Mouse (Mus musculus) bone marrow macrophage, adult 2 months (primary cell): ENCODE results near the gene Rcan1. TPM values are rescaled to one million over a fixed set of nuclear protein-coding genes. Genes with fewer than 3 reads are reported as not detected.

ENCODE experiments used
- H3K27ac ChIP-seq: 2 replicates; pipeline ENCODE4 v1.5.1; 2012; ENCODE audit warnings: low read depth, low read length; ENCODE audit not compliant: insufficient read depth
- H3K4me1 ChIP-seq: 2 replicates; pipeline ENCODE4 v1.6.1; 2012; ENCODE audit warnings: low read length; ENCODE audit not compliant: control insufficient read depth, insufficient read depth
- H3K4me3 ChIP-seq: 2 replicates; pipeline ENCODE4 v1.5.1; 2012; ENCODE audit warnings: mild to moderate bottlenecking, low read length, moderate library complexity; ENCODE audit not compliant: insufficient read depth
- CTCF ChIP-seq: IDR thresholded peaks from 2 replicates; pipeline ENCODE4 v1.5.1; 2012; ENCODE audit warnings: low read depth, mild to moderate bottlenecking, low read length, moderate library complexity
- POLR2A ChIP-seq: IDR thresholded peaks from 2 replicates; pipeline ENCODE4 v1.6.1; 2012; ENCODE audit warnings: mild to moderate bottlenecking, low read depth, low read length, borderline replicate concordance
- polyA plus RNA-seq: library from polyadenylated mRNA; stranded (reverse); fragments of >200 nt; gene quantifications from 2 replicates; pipeline ENCODE4 v1.2.4, GENCODE M21; 2012; ENCODE audit not compliant: missing spikeins, insufficient read depth, insufficient read length

Gene Rcan1
- polyA plus RNA-seq, 1 experiment = 15.8 TPM

DNA sequence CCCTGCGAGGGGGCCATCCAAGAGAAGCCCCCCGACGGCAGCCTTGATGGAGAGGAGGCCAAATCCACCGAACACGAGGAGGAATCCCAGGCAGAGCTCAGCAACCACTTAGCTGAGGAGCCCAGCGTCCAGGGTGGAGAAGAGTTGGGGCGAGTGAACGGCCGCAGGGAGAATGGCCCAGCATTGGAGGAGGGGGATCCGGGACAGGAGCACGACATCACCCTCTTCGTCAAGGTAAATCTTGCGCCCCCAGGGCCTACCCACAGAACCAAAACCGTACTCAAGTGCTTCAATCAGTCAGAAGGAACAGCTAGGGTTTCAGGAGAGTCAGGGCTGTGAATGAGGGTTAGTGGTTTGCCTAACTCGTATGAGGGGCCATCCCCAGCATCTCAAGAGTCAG lies 28.7 kb upstream of the Rcan1 start:
- Histone ChIP-seq H3K27ac (no peak overlapping the region), H3K4me1 (0 out of 2 replicates have a peak, but pooled peaks cover 2% of the 10 kb centered on the region), H3K4me3 (peak overlapping the region; percentile 42; the same call in 1 of the 2 replicates)
- TF ChIP-seq CTCF (no peak), POLR2A (no peak)

DNA sequence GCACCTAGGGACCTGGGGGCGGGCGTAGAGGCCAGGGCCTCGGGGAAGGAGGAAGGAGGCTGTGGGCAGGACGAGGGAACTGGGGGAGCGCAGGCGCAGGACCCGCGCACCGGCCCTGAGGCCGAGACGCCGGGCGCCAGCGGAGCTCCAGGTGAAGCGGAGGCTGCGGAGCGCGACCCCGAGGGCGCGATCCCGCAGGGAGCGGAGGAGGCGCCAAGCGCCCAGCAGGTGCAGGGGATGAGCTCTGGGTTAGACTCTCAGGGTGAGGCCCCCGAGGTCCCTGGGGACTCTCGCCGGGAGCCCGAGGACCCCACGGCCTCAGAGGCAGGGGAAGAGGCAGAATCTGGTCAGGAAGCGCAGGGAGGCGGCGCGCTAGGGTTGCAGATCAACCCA lies 27.9 kb upstream of the Rcan1 start:
- TF ChIP-seq CTCF (no peak), POLR2A (no peak)
- peak overlapping the region; percentile 42 for H3K4me3 ChIP-seq
- 0 out of 2 replicates have a peak, but pooled peaks cover 2% of the 10 kb centered on the region for H3K4me1 ChIP-seq
- no peak overlapping the region for H3K27ac ChIP-seq

DNA sequence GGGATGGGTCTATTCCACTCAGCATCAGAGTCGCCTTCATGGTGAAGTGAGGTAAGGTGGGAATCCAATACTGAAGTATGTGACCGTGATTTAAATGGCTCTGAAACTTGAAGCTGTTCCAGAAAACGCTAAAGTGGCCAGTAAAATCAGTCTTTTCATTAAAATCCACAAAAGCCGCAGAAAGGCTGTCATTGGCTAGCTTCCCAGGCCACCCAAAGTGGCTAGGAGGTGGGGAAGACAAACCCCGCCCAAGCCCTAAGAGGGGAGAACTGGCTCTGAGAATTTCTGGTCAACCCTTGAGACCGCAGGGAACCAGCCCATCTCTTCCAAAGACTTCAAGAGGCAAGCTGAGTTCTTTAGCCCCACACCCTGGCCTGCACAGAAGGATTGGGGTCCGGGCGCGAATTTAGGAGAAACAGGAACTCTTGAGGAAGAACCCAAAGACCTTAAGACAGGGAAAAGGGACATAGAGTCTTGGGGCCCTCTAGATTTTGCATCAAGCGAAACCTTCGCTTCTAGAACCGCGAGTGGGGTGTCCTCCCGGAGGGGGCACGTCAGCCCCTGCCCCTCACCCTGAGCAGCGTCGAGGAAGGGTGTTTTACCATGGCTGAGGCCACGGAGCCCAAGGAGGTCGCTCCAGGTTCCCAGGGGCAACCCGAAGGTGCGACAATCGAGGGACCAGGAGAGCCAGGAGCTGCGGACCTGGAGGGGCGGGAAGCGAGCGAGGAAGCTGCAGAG lies 27.4 kb upstream of the Rcan1 start:
- no peak overlapping the region for H3K27ac ChIP-seq
- H3K4me1 ChIP-seq = 0 out of 2 replicates have a peak, but pooled peaks cover 2% of the 10 kb centered on the region
- TF ChIP-seq POLR2A (no peak), CTCF (no peak)
- H3K4me3 ChIP-seq = peak overlapping the region; percentile 42

DNA sequence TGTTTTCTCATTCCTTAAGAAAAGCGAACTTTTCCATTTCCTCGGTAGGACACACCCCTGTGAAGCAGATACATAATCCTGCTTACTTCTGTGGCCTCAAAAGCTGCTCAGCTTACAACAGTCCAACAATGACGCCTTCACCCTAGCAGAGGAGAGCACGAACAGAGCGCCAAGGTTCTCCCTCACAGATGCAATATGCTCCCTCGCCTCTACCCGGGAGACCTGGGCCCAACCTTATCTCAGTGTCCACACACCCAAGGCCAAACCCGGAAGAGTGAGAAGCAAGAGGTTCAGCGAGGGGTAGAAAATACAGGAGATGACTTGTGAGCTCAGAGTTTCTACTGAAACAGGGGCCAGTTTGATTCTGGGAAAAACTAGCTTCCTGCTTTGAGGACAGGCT lies 18.7 kb upstream of the Rcan1 start:
- no peak for TF ChIP-seq CTCF
- TF ChIP-seq POLR2A = no peak
- no peak overlapping the region for H3K4me3 ChIP-seq
- H3K27ac ChIP-seq = no peak overlapping the region
- H3K4me1 ChIP-seq = no peaks in the 10 kb centered on the region

DNA sequence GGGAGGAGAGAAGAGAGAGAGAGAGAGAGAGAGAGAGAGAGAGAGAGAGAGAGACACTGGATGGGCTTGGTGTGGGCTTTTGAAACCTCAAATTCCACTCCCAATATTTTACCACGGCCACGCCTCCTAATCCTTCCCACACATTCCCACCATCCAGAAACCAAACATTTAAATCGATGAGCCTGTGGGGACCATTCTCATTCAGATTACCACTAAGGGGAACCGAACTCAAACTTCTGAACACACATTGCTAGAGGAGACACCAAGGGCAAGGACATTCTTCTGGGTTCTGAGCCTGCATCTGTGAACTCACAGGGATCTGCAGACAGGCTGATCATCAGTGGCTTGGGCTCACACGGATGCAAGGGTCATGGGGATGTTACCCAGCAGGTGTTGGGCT lies 17.8 kb upstream of the Rcan1 start:
- Histone ChIP-seq H3K4me1 (no peaks in the 10 kb centered on the region), H3K4me3 (no peak overlapping the region), H3K27ac (no peak overlapping the region)
- TF ChIP-seq CTCF (no peak), POLR2A (no peak)

DNA sequence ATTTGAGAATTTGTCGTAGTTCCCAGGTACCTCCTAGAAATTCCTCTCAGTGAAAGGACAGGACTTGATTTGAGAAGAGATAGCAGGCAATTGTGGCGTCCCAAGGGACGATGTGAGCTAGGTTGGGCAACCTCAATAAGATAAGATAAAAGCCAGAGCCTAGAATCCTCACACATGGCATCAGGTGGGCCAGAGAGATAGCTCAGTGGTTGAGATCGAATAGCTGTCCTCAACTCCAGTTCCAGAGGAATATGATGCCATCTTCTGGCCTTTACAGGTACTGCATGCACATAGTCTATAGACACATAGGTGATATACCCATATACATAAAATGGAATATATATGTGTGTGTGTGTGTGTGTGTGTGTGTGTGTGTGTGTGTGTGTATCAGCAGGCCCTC lies 16.8 kb upstream of the Rcan1 start:
- Histone ChIP-seq H3K27ac (no peak overlapping the region), H3K4me1 (no peaks in the 10 kb centered on the region), H3K4me3 (no peak overlapping the region)
- TF ChIP-seq POLR2A = no peak
- TF ChIP-seq CTCF = 0 out of 2 replicates have a peak, but pooled peaks have one; percentile 5

DNA sequence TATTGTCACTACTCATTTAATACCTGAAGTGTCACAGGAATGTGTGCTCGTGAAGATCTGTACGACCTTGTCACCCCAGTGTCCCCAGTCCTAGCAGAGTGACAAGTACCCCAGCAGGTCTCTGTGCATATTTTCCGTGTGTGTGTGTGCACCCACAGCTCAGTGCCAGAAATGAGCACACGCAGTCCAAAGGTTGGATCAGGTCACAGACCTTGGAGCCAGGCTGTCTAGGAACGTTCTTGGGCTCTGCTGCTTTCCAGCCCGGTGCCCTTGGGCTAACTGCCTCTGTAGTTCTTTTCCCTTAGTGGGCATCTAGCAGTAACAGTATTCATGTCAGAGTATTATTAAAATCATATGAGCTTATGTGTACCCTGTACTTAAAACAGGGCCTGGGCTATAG lies 16.4 kb upstream of the Rcan1 start:
- Histone ChIP-seq H3K4me1 (no peaks in the 10 kb centered on the region), H3K4me3 (no peak overlapping the region), H3K27ac (no peak overlapping the region)
- no peak for TF ChIP-seq CTCF
- no peak for TF ChIP-seq POLR2A

DNA sequence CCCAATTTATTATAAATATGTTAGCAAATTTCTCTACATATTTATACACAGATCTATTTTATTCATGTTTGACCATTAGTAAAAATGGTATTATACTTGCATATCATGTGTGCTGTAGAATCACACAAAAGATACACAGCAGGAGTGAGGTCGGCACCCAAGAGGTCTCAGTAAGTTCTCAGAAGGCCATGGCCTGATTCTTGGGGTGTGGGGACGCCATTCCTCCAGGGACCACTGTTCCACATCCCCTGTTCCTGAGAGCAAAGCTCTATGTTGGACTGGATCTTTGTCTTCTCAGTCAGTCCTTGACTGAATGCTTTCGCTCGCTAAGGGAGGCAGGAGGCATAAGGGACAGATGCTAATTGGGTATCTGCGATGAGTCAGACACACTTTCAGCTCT lies 14.8 kb upstream of the Rcan1 start, which contains the start of gene Clic6:
Clic6 (plus strand) TSS at position 301 of the 400 bp plus-strand sequence.
- Histone ChIP-seq H3K27ac (no peak within 1 kb of the TSS), H3K4me1 (no peaks in the 10 kb centered on the region), H3K4me3 (no peak within 1 kb of the TSS)
- no peak for TF ChIP-seq CTCF
- TF ChIP-seq POLR2A = no peak

DNA sequence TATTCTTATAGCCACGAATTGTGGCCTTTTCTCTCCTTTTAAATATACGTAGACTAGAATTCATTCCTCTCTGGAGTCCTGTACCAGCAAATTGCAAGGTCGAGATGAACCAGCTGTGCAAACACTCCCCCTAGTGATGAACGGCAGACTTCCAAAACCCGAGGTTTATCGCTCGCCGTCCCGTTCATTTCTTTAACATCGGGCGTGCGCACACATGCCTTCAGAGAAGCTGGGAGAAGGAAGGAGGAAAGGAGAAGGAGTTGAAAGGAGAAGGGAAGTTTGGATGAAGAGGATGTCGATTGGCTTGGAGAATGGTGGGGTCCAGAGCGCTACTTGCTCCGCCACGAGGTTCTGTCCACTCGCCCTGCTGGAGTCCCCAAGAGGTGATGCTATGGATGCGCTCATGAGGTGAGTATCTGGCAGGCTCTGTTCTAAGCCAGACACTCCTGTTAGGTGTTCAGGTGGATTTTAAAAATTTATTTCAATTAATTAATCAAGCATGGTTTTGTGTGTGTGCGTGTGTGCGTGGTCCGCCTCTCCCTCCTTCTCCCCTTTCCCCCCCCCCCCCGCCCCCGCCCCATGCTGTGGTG lies 8.0 kb upstream of the Rcan1 start:
- no peaks in the 10 kb centered on the region for H3K4me1 ChIP-seq
- H3K4me3 ChIP-seq = no peak overlapping the region
- TF ChIP-seq POLR2A (no peak), CTCF (no peak)
- no peak overlapping the region for H3K27ac ChIP-seq

DNA sequence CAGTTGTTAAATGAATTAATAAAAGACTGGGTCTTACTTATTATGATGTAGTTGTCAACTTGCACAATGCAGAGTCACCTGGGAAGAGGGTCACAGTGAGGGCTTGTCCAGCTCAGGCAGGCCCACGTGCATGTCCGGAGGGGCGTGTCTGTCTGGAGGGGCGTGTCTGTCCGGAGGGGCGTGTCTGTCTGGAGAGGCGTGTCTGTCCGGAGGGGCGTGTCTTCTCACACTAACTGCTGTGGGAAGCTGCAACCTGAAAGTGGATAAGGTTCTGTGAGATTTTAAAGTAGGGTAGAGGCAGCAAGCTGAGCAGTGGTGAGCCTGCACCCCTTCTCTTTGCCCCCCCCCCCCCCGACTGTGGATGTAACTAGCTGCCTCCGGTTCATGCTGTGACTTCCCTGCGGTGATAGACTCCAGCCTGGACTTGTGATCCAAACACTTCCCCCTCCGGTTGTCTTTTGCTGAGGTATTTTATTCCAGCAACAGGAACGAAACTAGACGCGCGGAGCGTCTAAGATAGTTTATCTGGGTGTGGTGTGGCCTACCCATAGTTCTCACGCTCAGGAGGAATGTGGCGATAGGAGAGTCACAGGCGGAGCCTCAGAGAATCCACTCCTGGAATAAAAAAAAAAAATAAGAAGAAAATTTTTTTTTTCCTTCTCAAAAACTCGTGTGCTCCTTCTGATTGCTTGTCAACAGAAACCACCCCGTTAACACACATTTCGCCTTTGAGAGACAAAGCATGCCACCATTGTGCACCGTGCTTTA lies 4.6 kb upstream of the Rcan1 start:
- TF ChIP-seq CTCF = no peak
- no peak for TF ChIP-seq POLR2A
- Histone ChIP-seq H3K4me3 (no peak overlapping the region), H3K4me1 (no peaks in the 10 kb centered on the region), H3K27ac (no peak overlapping the region)
